Mouse (Mus musculus): ENCODE results near the gene Rhbdf2.

GRCm38 (mm10) chr11:116585682-116586081, 41.1 kb downstream of the Rhbdf2 start:
- TF ChIP-seq CHD2 (IDR thresholded peaks at IDR 0.05; ENCODE audit: low read depth, low read length) (no peak), ZNF384 (IDR thresholded peaks at IDR 0.05; ENCODE audit: low read depth, low read length) (no peak)

Data from ES-E14 (cell line).